Mouse (Mus musculus) E14TG2a.4 (cell line): ENCODE data around the gene Iqcc.

Experiments
- H3K27me3 ChIP-seq: 2 replicates; pipeline ENCODE4 v1.6.1; 2014; ENCODE audit warnings: low read length, control low read depth; ENCODE audit not compliant: insufficient read depth
- H3K36me3 ChIP-seq: 2 replicates; pipeline ENCODE4 v1.6.1; 2014; ENCODE audit warnings: low read length, control low read depth; ENCODE audit not compliant: insufficient read depth
- H3K4me1 ChIP-seq: replicated peaks from 2 replicates; pipeline ENCODE4 v1.6.1; 2014; ENCODE audit warnings: low read depth, low read length, control low read depth
- H3K4me3 ChIP-seq: replicated peaks from 2 replicates; pipeline ENCODE4 v1.5.1; 2014; ENCODE audit warnings: mild to moderate bottlenecking, low read length
- H3K9me3 ChIP-seq: 2 replicates; pipeline ENCODE4 v1.6.1; 2014; ENCODE audit warnings: low read length, control low read depth
- CTCF ChIP-seq: conservative IDR thresholded peaks from 2 replicates; pipeline ENCODE4 v1.5.1; 2014; ENCODE audit warnings: low read length
- NANOG ChIP-seq: IDR thresholded peaks from 2 replicates; pipeline ENCODE4 v1.6.1; 2014; ENCODE audit warnings: borderline replicate concordance, low read length, mixed read lengths
- POU5F1 ChIP-seq: IDR thresholded peaks from 2 replicates; pipeline ENCODE4 v1.6.1; 2014; ENCODE audit warnings: low read length, borderline replicate concordance

The Iqcc gene

GRCm38 (mm10) chr4:129618786-129619691 is at the start of gene Iqcc:
Gene Iqcc (minus strand): TSS chr4:129619099.
- no peaks in the 10 kb centered on the region for H3K9me3 ChIP-seq
- H3K36me3 ChIP-seq: peaks cover 22% of the 10 kb centered on the region
- H3K4me3 ChIP-seq: peak within 1 kb of the TSS; percentile 84
- peaks cover 64% of the 10 kb centered on the region for H3K4me1 ChIP-seq
- TF ChIP-seq CTCF: no peak
- no peak for TF ChIP-seq NANOG
- no peaks in the 10 kb centered on the region for H3K27me3 ChIP-seq

- H3K9me3 ChIP-seq: no peaks in the 10 kb centered on the region
- TF ChIP-seq CTCF (no peak), NANOG (no peak), POU5F1 (no peak)
- peaks cover 54% of the 10 kb centered on the region for H3K36me3 ChIP-seq
- H3K4me3 ChIP-seq: no peak overlapping the region
- no peaks in the 10 kb centered on the region for H3K27me3 ChIP-seq
- peaks cover 3% of the 10 kb centered on the region; the same call in 1 of the 2 replicates for H3K4me1 ChIP-seq
These were observed 43.4 kb upstream of the Iqcc start for GRCm38 (mm10) chr4:129662255-129662813.

GRCm38 (mm10) chr4:129661584-129661983 is 42.7 kb upstream of the Iqcc start:
- TF ChIP-seq CTCF: no peak
- TF ChIP-seq NANOG: no peak
- no peak for TF ChIP-seq POU5F1
- Histone ChIP-seq H3K4me1 (peaks cover 3% of the 10 kb centered on the region; the same call in 1 of the 2 replicates), H3K9me3 (no peaks in the 10 kb centered on the region)

GRCm38 (mm10) chr4:129654770-129655169 is 35.9 kb upstream of the Iqcc start:
- Histone ChIP-seq H3K9me3 (no peaks in the 10 kb centered on the region), H3K27me3 (no peaks in the 10 kb centered on the region), H3K36me3 (peaks cover 93% of the 10 kb centered on the region), H3K4me3 (no peak overlapping the region), H3K4me1 (no peaks in the 10 kb centered on the region)
- TF ChIP-seq CTCF (no peak), POU5F1 (no peak), NANOG (no peak)

More at GRCm38 (mm10) chr4:129661584-129661983, 42.7 kb upstream of the Iqcc start:
- Histone ChIP-seq H3K4me3 (no peak overlapping the region), H3K36me3 (peaks cover 62% of the 10 kb centered on the region), H3K27me3 (no peaks in the 10 kb centered on the region)

GRCm38 (mm10) chr4:129650359-129650758 is 31.5 kb upstream of the Iqcc start:
- Histone ChIP-seq H3K4me1 (no peaks in the 10 kb centered on the region), H3K36me3 (peaks cover 95% of the 10 kb centered on the region), H3K9me3 (no peaks in the 10 kb centered on the region), H3K27me3 (no peaks in the 10 kb centered on the region), H3K4me3 (no peak overlapping the region)
- TF ChIP-seq CTCF (no peak), POU5F1 (no peak), NANOG (no peak)

GRCm38 (mm10) chr4:129648656-129649055 is 29.8 kb upstream of the Iqcc start:
- H3K4me1 ChIP-seq: no peaks in the 10 kb centered on the region
- TF ChIP-seq NANOG: no peak
- no peak for TF ChIP-seq POU5F1
- no peak for TF ChIP-seq CTCF
- H3K36me3 ChIP-seq: peaks cover 95% of the 10 kb centered on the region
- H3K4me3 ChIP-seq: no peak overlapping the region
- H3K27me3 ChIP-seq: no peaks in the 10 kb centered on the region
- no peaks in the 10 kb centered on the region for H3K9me3 ChIP-seq

- H3K4me1 ChIP-seq: peaks cover 12% of the 10 kb centered on the region
- no peak overlapping the region for H3K4me3 ChIP-seq
- peaks cover 67% of the 10 kb centered on the region for H3K36me3 ChIP-seq
- H3K27me3 ChIP-seq: no peaks in the 10 kb centered on the region
- TF ChIP-seq CTCF: no peak
- TF ChIP-seq POU5F1: no peak
- no peak for TF ChIP-seq NANOG
- H3K9me3 ChIP-seq: no peaks in the 10 kb centered on the region
These were observed 26.3 kb upstream of the Iqcc start for GRCm38 (mm10) chr4:129645204-129645603.

- Histone ChIP-seq H3K4me1 (peaks cover 39% of the 10 kb centered on the region), H3K27me3 (no peaks in the 10 kb centered on the region), H3K9me3 (no peaks in the 10 kb centered on the region), H3K36me3 (peaks cover 64% of the 10 kb centered on the region), H3K4me3 (peak overlapping the region; percentile 88)
- no peak for TF ChIP-seq CTCF
- no peak for TF ChIP-seq POU5F1
- no peak for TF ChIP-seq NANOG
These were observed 22.9 kb upstream of the Iqcc start for GRCm38 (mm10) chr4:129641756-129642155.
